Mouse (Mus musculus): Measurements from ENCODE around the gene Ero1lb. TPM values are rescaled to one million over a fixed set of nuclear protein-coding genes. Genes with fewer than 3 reads are reported as not detected.

Gene Ero1lb
- total RNA-seq, 2 experiments from 2014 or later: 15.8 to 18.5 TPM

Other genes starting within 250 kb of the Ero1lb start
- gene Actn2, start 225.1 kb upstream of the Ero1lb start, total RNA-seq (2021): 10 to 100 TPM; 19.0 to 19.9 TPM
- gene Heatr1, start 170.8 kb upstream of the Ero1lb start, total RNA-seq (2021): 10 to 100 TPM; 27.3 to 31.7 TPM
- 10 to 100 TPM; 33.9 to 36.4 TPM for gene Lgals8, start 100.9 kb upstream of the Ero1lb start, total RNA-seq (2021)
- gene Edaradd, start 45.4 kb upstream of the Ero1lb start, total RNA-seq (2021): under 1 TPM; 0.28 to 0.35 TPM
- not detected for gene Prl2c3, start 234.2 kb downstream of the Ero1lb start, total RNA-seq (2021)